Mouse (Mus musculus) erythroblast, embryonic 14.5 days (primary cell): Measurements from ENCODE around the gene Lasp1. TPM values are rescaled to one million over a fixed set of nuclear protein-coding genes. Genes with fewer than 3 reads are reported as not detected.
"Not testable (repeated sequence)": the region's sequence is repeated elsewhere in the genome, so short reads cannot be mapped to it uniquely, and the experiment has no call there.

Experiments
- H3K27me3 ChIP-seq: 2 replicates; pipeline ENCODE4 v1.6.1; 2012; ENCODE audit warnings: inconsistent platforms; ENCODE audit not compliant: control insufficient read depth
- H3K36me3 ChIP-seq: 2 replicates; pipeline ENCODE4 v1.6.1; 2012; ENCODE audit warnings: mild to moderate bottlenecking, inconsistent platforms; ENCODE audit not compliant: control insufficient read depth
- H3K4me1 ChIP-seq: 2 replicates; pipeline ENCODE4 v1.6.1; 2012; ENCODE audit warnings: inconsistent platforms; ENCODE audit not compliant: control insufficient read depth
- H3K4me3 ChIP-seq: replicated peaks from 2 replicates; pipeline ENCODE3; 2012; ENCODE audit warnings: moderate library complexity, mild to moderate bottlenecking, inconsistent platforms
- H3K9me3 ChIP-seq: 2 replicates; pipeline ENCODE4 v1.6.1; 2012; ENCODE audit warnings: low read length, inconsistent platforms, mixed read lengths; ENCODE audit not compliant: control insufficient read depth
- GATA1 ChIP-seq: IDR thresholded peaks from 2 replicates; pipeline ENCODE4 v1.6.1; 2012; ENCODE audit warnings: low read length, inconsistent platforms, mixed read lengths
- TAL1 ChIP-seq: IDR thresholded peaks from 3 replicates; pipeline ENCODE4 v1.6.1; 2012; ENCODE audit warnings: low read length, inconsistent platforms, mixed read lengths
- polyA plus RNA-seq: library from polyadenylated mRNA; stranded (reverse); fragments of >175 nt; gene quantifications from 2 replicates; pipeline ENCODE4 v1.2.3, GENCODE M21; 2012

Gene Lasp1
- polyA plus RNA-seq, 1 experiment: 0.56 TPM

DNA sequence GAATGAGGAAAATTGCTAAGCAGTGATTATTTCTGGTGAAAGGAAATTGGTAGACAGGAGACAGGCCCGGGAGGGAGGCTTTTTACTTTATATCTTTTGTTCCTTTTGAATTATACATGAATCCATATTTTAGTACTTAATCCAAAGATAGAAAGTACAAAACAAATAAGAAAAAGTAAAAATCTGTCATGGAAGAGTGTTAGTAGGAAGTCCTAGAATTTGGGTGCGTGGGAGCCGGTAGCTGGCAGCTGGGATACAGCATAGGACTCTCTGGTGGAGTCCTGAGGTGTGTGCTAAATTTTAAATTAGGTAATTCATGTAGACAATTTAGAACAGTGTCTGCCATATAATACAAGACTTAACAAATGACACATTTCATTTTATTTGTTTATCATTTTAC is 68.8 kb downstream of the Lasp1 start:
- H3K9me3 ChIP-seq: no peaks in the 10 kb centered on the region
- no peaks in the 10 kb centered on the region for H3K4me1 ChIP-seq
- H3K36me3 ChIP-seq: no peaks in the 10 kb centered on the region
- no peak overlapping the region for H3K4me3 ChIP-seq
- TF ChIP-seq TAL1 (no peak), GATA1 (no peak)
- no peaks in the 10 kb centered on the region for H3K27me3 ChIP-seq

DNA sequence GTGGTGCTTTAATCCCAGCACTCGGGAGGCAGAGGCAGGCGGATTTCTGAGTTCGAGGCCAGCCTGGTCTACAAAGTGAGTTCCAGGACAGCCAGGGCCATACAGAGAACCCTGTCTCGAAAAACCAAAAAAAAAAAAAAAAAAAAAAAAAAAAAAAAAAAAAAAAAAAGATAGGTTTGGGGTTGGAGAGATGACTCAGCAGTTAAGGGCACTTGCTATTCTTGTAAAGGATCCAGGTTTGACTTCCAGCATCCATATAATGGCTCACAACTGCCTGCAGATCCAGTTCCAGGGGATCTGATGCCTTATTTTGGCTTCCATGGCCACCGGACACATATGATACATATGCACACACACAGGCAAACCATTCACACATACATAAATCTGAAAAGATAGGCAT is 73.6 kb downstream of the Lasp1 start:
- H3K4me3 ChIP-seq, H3K4me1 ChIP-seq, H3K27me3 ChIP-seq, H3K9me3 ChIP-seq, H3K36me3 ChIP-seq: not testable (repeated sequence)

DNA sequence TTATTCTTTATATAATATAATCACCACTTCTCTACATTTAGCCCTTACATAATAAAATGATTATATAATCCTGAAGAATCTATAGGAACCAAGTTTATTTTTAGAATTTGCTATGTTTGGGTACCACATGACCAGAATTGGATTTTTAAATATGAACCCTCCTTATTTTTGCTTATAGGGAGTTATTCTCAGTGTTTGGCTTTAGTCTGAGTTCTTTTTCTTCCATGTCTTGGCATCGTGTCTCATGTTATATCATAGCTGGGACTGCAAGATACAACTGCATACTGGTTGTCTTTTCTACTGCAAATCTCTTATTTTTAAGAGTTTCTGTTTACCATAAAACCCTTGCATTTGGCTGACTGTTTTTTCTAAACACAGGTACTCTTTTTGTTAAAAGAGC is 75.6 kb downstream of the Lasp1 start:
- no peak for TF ChIP-seq TAL1
- TF ChIP-seq GATA1: no peak
- H3K9me3 ChIP-seq: no peaks in the 10 kb centered on the region

DNA sequence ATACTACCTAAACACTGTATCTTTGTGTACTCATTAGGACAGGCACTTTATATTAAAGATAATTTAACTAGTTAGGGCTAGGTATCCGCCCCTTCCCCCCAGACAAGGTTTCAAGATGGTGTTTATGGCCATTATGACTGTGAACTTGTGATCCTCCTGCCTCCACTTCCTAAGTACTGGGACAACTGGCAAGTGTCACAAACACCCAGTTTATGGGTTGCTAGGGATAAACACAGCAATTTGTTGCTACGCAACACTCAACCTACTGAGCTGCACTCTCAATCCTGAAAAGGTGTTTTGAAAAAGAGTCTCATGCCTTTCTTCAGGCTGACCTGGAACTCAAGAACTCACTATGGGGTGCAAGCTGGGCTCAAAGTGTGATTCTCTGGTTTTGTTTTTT is 78.5 kb downstream of the Lasp1 start:
- TF ChIP-seq GATA1 (no peak), TAL1 (no peak)

More for the DNA sequence above, 75.6 kb downstream of the Lasp1 start:
- Histone ChIP-seq H3K4me1 (no peaks in the 10 kb centered on the region), H3K36me3 (no peaks in the 10 kb centered on the region), H3K4me3 (no peak overlapping the region), H3K27me3 (no peaks in the 10 kb centered on the region)

GRCm38 (mm10) chr11:97880362-97880761 is 81.6 kb downstream of the Lasp1 start:
- peaks cover 21% of the 10 kb centered on the region for H3K4me1 ChIP-seq
- no peaks in the 10 kb centered on the region for H3K9me3 ChIP-seq
- H3K36me3 ChIP-seq: no peaks in the 10 kb centered on the region
- H3K27me3 ChIP-seq: no peaks in the 10 kb centered on the region
- H3K4me3 ChIP-seq: no peak overlapping the region
- TF ChIP-seq GATA1: no peak
- no peak for TF ChIP-seq TAL1

More for the DNA sequence above, 78.5 kb downstream of the Lasp1 start:
- no peaks in the 10 kb centered on the region for H3K9me3 ChIP-seq
- H3K4me1 ChIP-seq: no peaks in the 10 kb centered on the region
- H3K4me3 ChIP-seq: no peak overlapping the region
- no peaks in the 10 kb centered on the region for H3K36me3 ChIP-seq
- H3K27me3 ChIP-seq: no peaks in the 10 kb centered on the region

GRCm38 (mm10) chr11:97883542-97883917 is 84.7 kb downstream of the Lasp1 start:
- H3K4me3 ChIP-seq: peak overlapping the region; percentile 85
- no peaks in the 10 kb centered on the region for H3K27me3 ChIP-seq

GRCm38 (mm10) chr11:97883918-97884600 is 85.3 kb downstream of the Lasp1 start, which contains the start of gene Fbxo47:
Fbxo47 (minus strand) TSS chr11:97884154.
- H3K36me3 ChIP-seq: no peaks in the 10 kb centered on the region
- TF ChIP-seq GATA1: no peak
- TF ChIP-seq TAL1: no peak

More at GRCm38 (mm10) chr11:97883542-97883917, 84.7 kb downstream of the Lasp1 start:
- Histone ChIP-seq H3K36me3 (no peaks in the 10 kb centered on the region), H3K4me1 (peaks cover 27% of the 10 kb centered on the region), H3K9me3 (no peaks in the 10 kb centered on the region)
- TF ChIP-seq TAL1 (no peak), GATA1 (no peak)

DNA sequence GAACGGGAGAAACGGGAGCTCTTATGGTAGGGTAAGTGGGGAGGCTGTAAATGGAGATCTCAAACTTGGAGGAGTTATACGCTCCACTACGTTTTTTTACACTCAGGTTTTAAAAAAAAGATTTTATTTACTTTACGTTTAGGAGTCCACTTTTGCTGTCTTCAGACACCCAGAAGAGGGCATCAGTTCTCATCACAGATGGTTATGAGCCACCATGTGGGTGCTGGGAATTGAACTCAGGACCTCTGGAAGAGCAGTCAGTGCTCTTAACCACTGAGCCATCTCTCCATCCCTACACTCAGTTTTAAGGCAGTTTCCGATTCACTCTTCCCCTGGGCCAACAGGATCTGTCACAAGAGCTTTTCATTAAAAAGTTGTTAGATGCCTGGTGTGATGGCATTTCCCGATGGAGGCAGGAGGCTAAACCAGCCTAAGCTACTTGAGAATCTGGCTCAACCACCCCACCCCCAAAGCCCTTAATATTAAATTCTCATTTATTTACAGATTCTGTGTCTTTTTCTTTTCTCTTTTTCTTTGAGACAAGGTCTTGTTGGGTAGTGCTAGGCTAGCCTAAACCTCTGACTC is 85.9 kb downstream of the Lasp1 start:
- peaks cover 27% of the 10 kb centered on the region for H3K4me1 ChIP-seq
- no peak for TF ChIP-seq TAL1
- TF ChIP-seq GATA1: no peak
- no peaks in the 10 kb centered on the region for H3K36me3 ChIP-seq
- H3K4me3 ChIP-seq: peak overlapping the region; percentile 85
- H3K9me3 ChIP-seq: no peaks in the 10 kb centered on the region
- H3K27me3 ChIP-seq: no peaks in the 10 kb centered on the region

More at GRCm38 (mm10) chr11:97883918-97884600, 85.3 kb downstream of the Lasp1 start, which contains the start of gene Fbxo47:
- Histone ChIP-seq H3K27me3 (no peaks in the 10 kb centered on the region), H3K9me3 (no peaks in the 10 kb centered on the region), H3K4me3 (peak within 1 kb of the TSS; percentile 85), H3K4me1 (peaks cover 27% of the 10 kb centered on the region)

- Histone ChIP-seq H3K9me3 (no peaks in the 10 kb centered on the region), H3K4me3 (peak overlapping the region; percentile 85), H3K4me1 (peaks cover 27% of the 10 kb centered on the region), H3K36me3 (no peaks in the 10 kb centered on the region), H3K27me3 (no peaks in the 10 kb centered on the region)
- no peak for TF ChIP-seq TAL1
- TF ChIP-seq GATA1: no peak
Observed at GRCm38 (mm10) chr11:97885296-97885915, 86.6 kb downstream of the Lasp1 start.

Other genes starting within 250 kb of the Lasp1 start
- gene Srcin1, start 222.8 kb upstream of the Lasp1 start, polyA plus RNA-seq: not detected in 2 replicates
- 0.13 and 0.18 TPM in 2 replicates for gene Epop, start 169.3 kb upstream of the Lasp1 start, polyA plus RNA-seq
- gene Mllt6, start 135.6 kb upstream of the Lasp1 start, polyA plus RNA-seq: 0.05 and 0.07 TPM in 2 replicates
- not detected in 2 replicates for gene Cisd3, start 113.2 kb upstream of the Lasp1 start, polyA plus RNA-seq
- 0.10 and 0.35 TPM in 2 replicates for gene Pcgf2, start 98.5 kb upstream of the Lasp1 start, polyA plus RNA-seq
- gene Psmb3, start 95.6 kb upstream of the Lasp1 start, polyA plus RNA-seq: 2.3 and 8.3 TPM in 2 replicates
- 0.17 and 0.28 TPM in 2 replicates for gene Pip4k2b, start 54.3 kb upstream of the Lasp1 start, polyA plus RNA-seq
- 1.2 and 1.3 TPM in 2 replicates for gene Cwc25, start 32.4 kb upstream of the Lasp1 start, polyA plus RNA-seq
- not detected in 2 replicates for gene 1700001P01Rik, start 23.1 kb upstream of the Lasp1 start, polyA plus RNA-seq
- 22.6 and 32.2 TPM in 2 replicates for gene Rpl23, start 16.6 kb upstream of the Lasp1 start, polyA plus RNA-seq
- not detected in 2 replicates for gene B230217C12Rik, start 41.8 kb downstream of the Lasp1 start, polyA plus RNA-seq
- not detected in 2 replicates for gene Fbxo47, start 85.2 kb downstream of the Lasp1 start, polyA plus RNA-seq
- gene Plxdc1, start 187.4 kb downstream of the Lasp1 start, polyA plus RNA-seq: 0.02 TPM in 2 replicates
- not detected in 2 replicates for gene Arl5c, start 197.2 kb downstream of the Lasp1 start, polyA plus RNA-seq
- 0.03 TPM in 1 of 2 replicates, not detected in the other for gene Cacnb1, start 224.0 kb downstream of the Lasp1 start, polyA plus RNA-seq
- gene Rpl19, start 227.7 kb downstream of the Lasp1 start, polyA plus RNA-seq: 204 and 241 TPM in 2 replicates